Mouse (Mus musculus): Measurements from ENCODE around the gene Ankrd22. TPM values are rescaled to one million over a fixed set of nuclear protein-coding genes. Genes with fewer than 3 reads are reported as not detected.
"Not testable (repeated sequence)": the region's sequence is repeated elsewhere in the genome, so short reads cannot be mapped to it uniquely, and the experiment has no call there.

Gene Ankrd22
- total RNA-seq (2015; ENCODE audit: low replicate concordance) (4.0 and 17.5 TPM in 2 replicates), total RNA-seq (2017; ENCODE audit: low replicate concordance) (4.6 and 8.0 TPM in 2 replicates)

- no peak for ATAC-seq (replicated peaks; ENCODE audit: low FRiP score, poor library complexity, severe bottlenecking)
Measured at GRCm38 (mm10) chr19:34165891-34166290, at the start of gene Ankrd22. Ankrd22 (minus strand) TSS chr19:34166053.

GRCm38 (mm10) chr19:34214136-34214535 is 48.3 kb upstream of the Ankrd22 start:
- no peak for ATAC-seq (replicated peaks; ENCODE audit: low FRiP score, poor library complexity, severe bottlenecking)

- no peak for ATAC-seq (replicated peaks; ENCODE audit: low FRiP score, poor library complexity, severe bottlenecking)
Measured at GRCm38 (mm10) chr19:34213251-34213645, 47.4 kb upstream of the Ankrd22 start.

- no peak for ATAC-seq (replicated peaks; ENCODE audit: low FRiP score, poor library complexity, severe bottlenecking)
Measured at GRCm38 (mm10) chr19:34212489-34213250, 46.8 kb upstream of the Ankrd22 start.

- no peak for ATAC-seq (replicated peaks; ENCODE audit: low FRiP score, poor library complexity, severe bottlenecking)
Measured at GRCm38 (mm10) chr19:34210841-34211240, 45.0 kb upstream of the Ankrd22 start.

- no peak for ATAC-seq (replicated peaks; ENCODE audit: low FRiP score, poor library complexity, severe bottlenecking)
Measured at GRCm38 (mm10) chr19:34209930-34210581, 44.2 kb upstream of the Ankrd22 start.

- no peak for ATAC-seq (replicated peaks; ENCODE audit: low FRiP score, poor library complexity, severe bottlenecking)
Measured at GRCm38 (mm10) chr19:34209031-34209430, 43.2 kb upstream of the Ankrd22 start.

GRCm38 (mm10) chr19:34206760-34207440 is 41.0 kb upstream of the Ankrd22 start:
- ATAC-seq (replicated peaks; ENCODE audit: low FRiP score, poor library complexity, severe bottlenecking): no peak

- ATAC-seq (replicated peaks; ENCODE audit: low FRiP score, poor library complexity, severe bottlenecking): not testable (repeated sequence)
Measured at GRCm38 (mm10) chr19:34206128-34206527, 40.3 kb upstream of the Ankrd22 start.

- no peak for ATAC-seq (replicated peaks; ENCODE audit: low FRiP score, poor library complexity, severe bottlenecking)
Measured at GRCm38 (mm10) chr19:34202668-34203067, 36.8 kb upstream of the Ankrd22 start.

GRCm38 (mm10) chr19:34199488-34199887 is 33.6 kb upstream of the Ankrd22 start:
- no peak for ATAC-seq (replicated peaks; ENCODE audit: low FRiP score, poor library complexity, severe bottlenecking)

GRCm38 (mm10) chr19:34198901-34199300 is 33.0 kb upstream of the Ankrd22 start:
- ATAC-seq (replicated peaks; ENCODE audit: low FRiP score, poor library complexity, severe bottlenecking): no peak

- ATAC-seq (replicated peaks; ENCODE audit: low FRiP score, poor library complexity, severe bottlenecking): no peak
Measured at GRCm38 (mm10) chr19:34198066-34198465, 32.2 kb upstream of the Ankrd22 start.

GRCm38 (mm10) chr19:34195031-34195430 is 29.2 kb upstream of the Ankrd22 start:
- no peak for ATAC-seq (replicated peaks; ENCODE audit: low FRiP score, poor library complexity, severe bottlenecking)

- ATAC-seq (replicated peaks; ENCODE audit: low FRiP score, poor library complexity, severe bottlenecking): no peak
Measured at GRCm38 (mm10) chr19:34194132-34194745, 28.4 kb upstream of the Ankrd22 start.

- no peak for ATAC-seq (replicated peaks; ENCODE audit: low FRiP score, poor library complexity, severe bottlenecking)
Measured at GRCm38 (mm10) chr19:34193683-34194082, 27.8 kb upstream of the Ankrd22 start.

- ATAC-seq (replicated peaks; ENCODE audit: low FRiP score, poor library complexity, severe bottlenecking): no peak
Measured at GRCm38 (mm10) chr19:34193149-34193548, 27.3 kb upstream of the Ankrd22 start.

- no peak for ATAC-seq (replicated peaks; ENCODE audit: low FRiP score, poor library complexity, severe bottlenecking)
Measured at GRCm38 (mm10) chr19:34192008-34192963, 26.4 kb upstream of the Ankrd22 start, which contains the start of gene Stambpl1. Stambpl1 (plus strand) TSS chr19:34192229.

GRCm38 (mm10) chr19:34191645-34192007 is 25.8 kb upstream of the Ankrd22 start:
- no peak for ATAC-seq (replicated peaks; ENCODE audit: low FRiP score, poor library complexity, severe bottlenecking)

Measured in erythroblast, adult 5-6 weeks (primary cell).